Mouse (Mus musculus) testis, adult 2 months (tissue): ENCODE data around the gene Tmod1. TPM values are rescaled to one million over a fixed set of nuclear protein-coding genes. Genes with fewer than 3 reads are reported as not detected.

ENCODE experiments used
- H3K27ac ChIP-seq: fragments of 200-500 bp; 2 replicates; pipeline ENCODE4 v1.5.1; 2012; ENCODE audit warnings: low read depth, low read length; ENCODE audit not compliant: control insufficient read depth, insufficient read depth
- H3K27me3 ChIP-seq: fragments of 200-500 bp; 2 replicates; pipeline ENCODE4 v1.6.1; 2012; ENCODE audit warnings: mild to moderate bottlenecking, low read length, moderate library complexity; ENCODE audit not compliant: control insufficient read depth, insufficient read depth
- H3K36me3 ChIP-seq: fragments of 200-500 bp; 2 replicates; pipeline ENCODE4 v1.6.1; 2012; ENCODE audit warnings: mild to moderate bottlenecking, low read length; ENCODE audit not compliant: control insufficient read depth, insufficient read depth
- H3K4me1 ChIP-seq: fragments of 200-500 bp; 2 replicates; pipeline ENCODE4 v1.6.1; 2012; ENCODE audit warnings: low read length; ENCODE audit not compliant: control insufficient read depth, insufficient read depth
- H3K4me3 ChIP-seq: fragments of 200-500 bp; 2 replicates; pipeline ENCODE4 v1.5.1; 2012; ENCODE audit warnings: low read depth, mild to moderate bottlenecking, low read length, moderate library complexity, mixed read lengths; ENCODE audit not compliant: control insufficient read depth
- CTCF ChIP-seq: fragments of 200-500 bp; IDR thresholded peaks from 2 replicates; pipeline ENCODE4 v1.5.1; 2012; ENCODE audit warnings: low read depth, mild to moderate bottlenecking, inconsistent platforms, low read length, moderate library complexity; ENCODE audit not compliant: control insufficient read depth, insufficient read depth, insufficient replicate concordance
- POLR2A ChIP-seq: fragments of 200-500 bp; IDR thresholded peaks from 2 replicates; pipeline ENCODE4 v1.6.1; 2012; ENCODE audit warnings: low read depth, mild to moderate bottlenecking, inconsistent platforms, low read length, moderate library complexity; ENCODE audit not compliant: control insufficient read depth
- polyA plus RNA-seq: library from polyadenylated mRNA; depleted of rRNA; stranded (reverse); fragments of >200 nt; gene quantifications from 2 replicates; pipeline ENCODE4 v1.2.3, GENCODE M21; 2012

Gene Tmod1
- polyA plus RNA-seq, 1 experiment = 24.7 TPM

- Histone ChIP-seq H3K4me1 (no peaks in the 10 kb centered on the region; the same call in 1 of the 2 replicates), H3K36me3 (no peaks in the 10 kb centered on the region), H3K27ac (no peak overlapping the region), H3K4me3 (no peak overlapping the region), H3K27me3 (no peaks in the 10 kb centered on the region)
- TF ChIP-seq POLR2A (no peak), CTCF (no peak)
These were observed 43.8 kb downstream of the Tmod1 start for GRCm38 (mm10) chr4:46082555-46082954.

- no peak for TF ChIP-seq CTCF
- no peak for TF ChIP-seq POLR2A
- Histone ChIP-seq H3K27ac (0 out of 2 replicates have a peak overlapping the region, but pooled peaks have one; percentile 19), H3K27me3 (no peaks in the 10 kb centered on the region)
These were observed 45.9 kb downstream of the Tmod1 start for GRCm38 (mm10) chr4:46084416-46085172.

GRCm38 (mm10) chr4:46085223-46085811, 46.6 kb downstream of the Tmod1 start:
- no peaks in the 10 kb centered on the region for H3K27me3 ChIP-seq
- H3K36me3 ChIP-seq = no peaks in the 10 kb centered on the region
- TF ChIP-seq CTCF (no peak), POLR2A (no peak)
- no peaks in the 10 kb centered on the region; the same call in 1 of the 2 replicates for H3K4me1 ChIP-seq
- no peak overlapping the region for H3K4me3 ChIP-seq
- H3K27ac ChIP-seq = no peak overlapping the region

More at GRCm38 (mm10) chr4:46084416-46085172, 45.9 kb downstream of the Tmod1 start:
- Histone ChIP-seq H3K4me3 (no peak overlapping the region), H3K36me3 (no peaks in the 10 kb centered on the region), H3K4me1 (no peaks in the 10 kb centered on the region; the same call in 1 of the 2 replicates)

GRCm38 (mm10) chr4:46086718-46087426, 48.1 kb downstream of the Tmod1 start:
- Histone ChIP-seq H3K27ac (peak overlapping the region; percentile 46), H3K4me3 (no peak overlapping the region), H3K36me3 (no peaks in the 10 kb centered on the region), H3K27me3 (no peaks in the 10 kb centered on the region), H3K4me1 (no peaks in the 10 kb centered on the region; the same call in 1 of the 2 replicates)
- TF ChIP-seq POLR2A (no peak), CTCF (no peak)

GRCm38 (mm10) chr4:46087427-46087771, 48.7 kb downstream of the Tmod1 start:
- H3K4me3 ChIP-seq = no peak overlapping the region
- H3K4me1 ChIP-seq = no peaks in the 10 kb centered on the region; the same call in 1 of the 2 replicates
- TF ChIP-seq CTCF = no peak
- TF ChIP-seq POLR2A = no peak
- H3K36me3 ChIP-seq = no peaks in the 10 kb centered on the region
- peak overlapping the region; percentile 46; the same call in 1 of the 2 replicates for H3K27ac ChIP-seq
- no peaks in the 10 kb centered on the region for H3K27me3 ChIP-seq

GRCm38 (mm10) chr4:46087852-46088251, 49.1 kb downstream of the Tmod1 start:
- no peaks in the 10 kb centered on the region; the same call in 1 of the 2 replicates for H3K4me1 ChIP-seq
- peak overlapping the region; percentile 49 for H3K27ac ChIP-seq
- no peaks in the 10 kb centered on the region for H3K27me3 ChIP-seq
- no peak overlapping the region for H3K4me3 ChIP-seq
- H3K36me3 ChIP-seq = no peaks in the 10 kb centered on the region
- no peak for TF ChIP-seq CTCF
- no peak for TF ChIP-seq POLR2A
